Mouse (Mus musculus) lung, postnatal 0 days (tissue): ENCODE measurements around the gene Dock4. TPM values are rescaled to one million over a fixed set of nuclear protein-coding genes. Genes with fewer than 3 reads are reported as not detected.

ENCODE experiments used
- ATAC-seq: fragments of 200-750 bp; cut with Nextera tagmentation; 2 replicates; pipeline ENCODE4 v1.8.0; 2017; ENCODE audit warnings: moderate library complexity
- DNase-seq: peaks from one replicate; pipeline ENCODE4 v3.0.0-alpha.2; 2016; ENCODE audit warnings: low spot score
- H3K27ac ChIP-seq: fragments of 300-500 bp; sonication (generic); 2 replicates; pipeline ENCODE4 v1.5.1; 2014; ENCODE audit warnings: antibody characterized with exemption, mild to moderate bottlenecking, low read length, mixed read lengths
- H3K27me3 ChIP-seq: fragments of 300-500 bp; sonication (generic); replicated peaks from 2 replicates; pipeline ENCODE4 v1.6.1; 2014; ENCODE audit warnings: low read length, mixed read lengths; ENCODE audit not compliant: insufficient read depth
- H3K36me3 ChIP-seq: fragments of 300-500 bp; sonication (generic); 2 replicates; pipeline ENCODE4 v1.6.1; 2014; ENCODE audit warnings: low read length, mixed read lengths; ENCODE audit not compliant: insufficient read depth
- H3K4me1 ChIP-seq: fragments of 300-500 bp; sonication (generic); 2 replicates; pipeline ENCODE4 v1.6.1; 2014; ENCODE audit warnings: antibody characterized with exemption, low read depth, low read length, mixed read lengths; ENCODE audit not compliant: insufficient read depth
- H3K4me2 ChIP-seq: fragments of 300-500 bp; sonication (generic); replicated peaks from 2 replicates; pipeline ENCODE4 v1.6.1; 2014; ENCODE audit warnings: low read depth, mild to moderate bottlenecking, low read length, moderate library complexity, mixed read lengths
- H3K4me3 ChIP-seq: fragments of 300-500 bp; sonication (generic); 2 replicates; pipeline ENCODE4 v1.5.1; 2014; ENCODE audit warnings: low read depth, low read length
- H3K9ac ChIP-seq: fragments of 300-500 bp; sonication (generic); replicated peaks from 2 replicates; pipeline ENCODE4 v1.6.1; 2014; ENCODE audit warnings: low read depth, mild to moderate bottlenecking
- H3K9me3 ChIP-seq: fragments of 300-500 bp; sonication (generic); 2 replicates; pipeline ENCODE4 v1.6.1; 2016; ENCODE audit warnings: low read length, mixed read lengths
- CTCF ChIP-seq: IDR thresholded peaks from 2 replicates; pipeline ENCODE4 v1.5.1; 2016; ENCODE audit warnings: antibody characterized with exemption, mild to moderate bottlenecking
- EP300 ChIP-seq: IDR thresholded peaks from 2 replicates; pipeline ENCODE4 v1.6.1; 2016; ENCODE audit warnings: antibody characterized with exemption, mild to moderate bottlenecking, control low read depth
- whole genome bisulfite sequencing: fragments of 180-500 bp; shearing (Covaris S2); extraction: QIAGEN DNeasy Blood & Tissue Kit; methylation state at CpG from one replicate; pipeline ENCODE4 v1.1.7; 2014; 5-methylcytosine and 5-hydroxymethylcytosine counted together
- polyA plus RNA-seq: library from polyadenylated mRNA; unstranded; fragments of >200 nt; fragmentation: Nextera tagmentation; extraction: Ambion mirVana; gene quantifications from 2 replicates; pipeline ENCODE4 v1.2.1, GENCODE M21; 2015

Dock4 gene
- polyA plus RNA-seq, 1 experiment from 2014 or later: 18.5 TPM

DNA sequence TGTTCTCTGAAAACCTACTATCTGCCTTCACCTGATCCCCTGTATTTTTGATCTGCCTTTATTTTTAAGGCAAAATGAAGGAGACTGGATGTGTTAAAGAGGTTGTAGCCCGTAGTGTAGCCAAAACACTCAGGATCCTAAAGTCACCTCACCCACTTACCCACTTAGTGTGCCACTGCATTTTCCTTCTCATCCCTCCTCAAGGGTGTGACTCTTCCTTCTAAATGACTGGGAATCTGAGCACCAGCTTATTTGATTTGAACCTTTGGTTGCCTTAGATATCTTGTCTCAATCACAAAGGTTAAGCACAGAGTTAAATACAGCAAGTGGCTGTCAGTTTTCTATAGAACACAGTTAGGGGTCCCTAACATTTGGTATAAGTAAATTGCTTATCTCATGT lies 362.2 kb downstream of the Dock4 start:
- 91% methylated on average over 1 of the region's 1 CpGs for WGBS
- TF ChIP-seq CTCF (no peak), EP300 (no peak)
- no peak overlapping the region for H3K27ac ChIP-seq
- H3K27me3 ChIP-seq: no peaks in the 10 kb centered on the region
- no peak overlapping the region for H3K4me2 ChIP-seq
- no peak overlapping the region for H3K4me3 ChIP-seq
- no peak overlapping the region for H3K9ac ChIP-seq
- ATAC-seq (no peak), DNase-seq (no peak)
- 0 out of 2 replicates have a peak, but pooled peaks cover 4% of the 10 kb centered on the region for H3K4me1 ChIP-seq
- no peaks in the 10 kb centered on the region for H3K36me3 ChIP-seq
- no peaks in the 10 kb centered on the region for H3K9me3 ChIP-seq

DNA sequence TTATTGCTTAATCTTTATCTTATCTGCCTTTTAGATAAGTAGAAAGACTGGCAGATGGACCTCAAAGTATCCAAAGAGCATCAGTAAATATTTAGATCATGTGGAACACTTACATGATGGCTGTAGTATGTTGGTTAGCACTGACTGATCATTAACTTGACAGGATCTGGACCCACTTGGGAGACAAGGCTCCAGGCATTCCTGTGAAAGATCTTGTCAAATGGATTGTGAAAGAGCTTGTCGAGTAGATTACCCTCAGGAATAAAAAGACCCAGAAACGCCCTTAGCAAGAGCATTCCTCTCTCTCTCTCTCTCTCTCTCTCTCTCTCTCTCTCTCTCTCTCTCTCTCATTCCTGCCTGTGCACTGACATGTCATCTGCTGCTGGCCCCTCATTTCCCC lies 367.7 kb downstream of the Dock4 start:
- TF ChIP-seq CTCF (no peak), EP300 (no peak)
- Histone ChIP-seq H3K27ac (no peak overlapping the region), H3K4me1 (0 out of 2 replicates have a peak, but pooled peaks cover 4% of the 10 kb centered on the region), H3K27me3 (no peaks in the 10 kb centered on the region), H3K9ac (no peak overlapping the region), H3K36me3 (no peaks in the 10 kb centered on the region), H3K9me3 (no peaks in the 10 kb centered on the region), H3K4me3 (no peak overlapping the region), H3K4me2 (no peak overlapping the region)
- ATAC-seq (peak; percentile 63), DNase-seq (peak; percentile 73)
- 16% methylated on average over 2 of the region's 2 CpGs for WGBS

DNA sequence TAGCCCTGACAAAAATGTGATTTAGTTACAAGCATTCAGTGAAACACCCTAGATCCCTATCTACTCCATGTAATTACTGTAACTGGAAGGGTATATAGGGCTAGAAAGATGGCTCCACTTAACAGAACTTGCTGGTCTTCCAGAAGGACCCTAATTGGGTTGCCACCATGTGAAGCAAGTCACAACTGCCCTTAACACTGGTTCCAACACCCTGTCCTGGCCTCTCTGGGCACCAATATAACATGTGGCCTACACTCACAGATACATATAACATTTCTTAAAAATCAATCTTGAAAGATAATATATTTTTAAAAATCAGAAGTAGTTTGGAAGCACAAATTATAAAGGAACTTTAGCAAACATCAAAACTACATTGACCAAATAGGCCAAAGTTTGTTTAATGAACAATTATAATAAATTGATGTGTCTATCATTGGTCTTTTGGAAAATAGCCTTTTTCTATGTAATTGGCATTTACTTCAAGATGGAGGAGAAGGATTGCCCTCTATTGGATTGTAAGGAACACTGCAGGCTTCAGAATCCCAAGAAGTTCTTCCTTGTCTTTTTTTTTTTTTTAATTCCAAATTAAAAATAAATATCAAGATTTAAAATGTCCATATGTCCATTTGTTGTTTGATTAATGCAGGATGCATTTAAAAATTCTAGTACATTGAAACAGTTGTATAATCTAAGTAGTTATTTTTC lies 369.1 kb downstream of the Dock4 start:
- H3K4me1 ChIP-seq: 0 out of 2 replicates have a peak, but pooled peaks cover 4% of the 10 kb centered on the region
- no peak overlapping the region for H3K9ac ChIP-seq
- H3K9me3 ChIP-seq: no peaks in the 10 kb centered on the region
- no peak overlapping the region for H3K27ac ChIP-seq
- no peak overlapping the region for H3K4me3 ChIP-seq
- ATAC-seq (no peak), DNase-seq (peak; percentile 77)
- H3K27me3 ChIP-seq: no peaks in the 10 kb centered on the region
- TF ChIP-seq EP300 (no peak), CTCF (peak; percentile 65)
- H3K4me2 ChIP-seq: no peak overlapping the region
- no peaks in the 10 kb centered on the region for H3K36me3 ChIP-seq

DNA sequence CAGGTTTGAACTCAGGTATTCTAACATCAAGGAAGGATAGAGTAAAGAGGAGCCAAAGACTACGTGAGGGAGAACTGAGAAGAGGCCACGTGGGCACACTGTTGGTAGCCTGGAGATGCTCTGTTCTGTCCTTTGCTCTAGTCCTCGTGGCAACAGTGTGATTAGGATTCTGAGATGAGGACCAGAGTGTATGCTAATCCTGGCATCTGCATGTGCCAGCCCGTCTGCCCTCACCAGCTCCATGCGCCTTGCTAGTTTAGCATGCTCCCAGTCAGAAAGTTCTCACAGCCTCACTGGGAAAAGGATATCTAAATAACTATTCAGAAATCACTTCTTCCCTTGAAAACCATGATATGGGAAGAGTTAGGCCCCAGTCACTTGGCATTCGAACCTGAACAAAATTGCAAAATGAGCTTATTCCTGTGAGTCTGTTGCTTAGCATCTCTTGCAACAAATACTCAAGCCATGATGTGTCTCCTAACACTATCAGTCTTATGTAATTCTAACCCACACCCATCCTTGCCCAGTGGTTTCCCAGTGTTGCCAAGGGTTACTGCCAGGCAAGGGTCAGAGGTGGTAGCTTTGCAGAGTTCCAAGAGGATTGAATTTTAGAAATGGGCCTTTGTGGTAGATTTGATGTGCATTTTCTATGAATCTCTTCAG lies 372.4 kb downstream of the Dock4 start:
- Histone ChIP-seq H3K9ac (no peak overlapping the region), H3K4me1 (no peaks in the 10 kb centered on the region), H3K27ac (no peak overlapping the region), H3K27me3 (no peaks in the 10 kb centered on the region), H3K4me2 (no peak overlapping the region), H3K9me3 (no peaks in the 10 kb centered on the region), H3K4me3 (no peak overlapping the region), H3K36me3 (no peaks in the 10 kb centered on the region)
- 74% methylated on average over 6 of the region's 6 CpGs for WGBS
- DNase-seq: peak; percentile 65
- TF ChIP-seq CTCF: no peak
- peak; percentile 16; the same call in 1 of the 2 replicates for TF ChIP-seq EP300
- ATAC-seq: peak; percentile 55

DNA sequence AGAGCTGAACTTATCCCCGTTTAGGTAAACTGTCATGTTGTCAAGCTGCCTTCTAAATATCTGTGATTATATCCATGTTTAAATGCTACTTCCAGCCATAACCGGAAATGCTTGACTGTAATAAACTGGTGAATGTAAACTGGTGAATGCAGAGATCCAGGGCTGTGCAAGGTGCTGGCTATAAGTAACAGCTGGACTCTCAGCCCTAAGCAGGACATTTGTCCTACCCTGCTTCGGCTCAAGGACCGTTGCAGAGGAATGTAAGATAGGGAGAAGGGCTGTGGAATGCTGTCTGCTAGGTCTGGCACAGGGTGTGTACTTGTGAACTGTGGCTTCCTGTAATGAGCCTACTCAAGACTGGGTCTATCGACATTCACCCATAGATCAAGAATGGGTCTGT lies 377.9 kb downstream of the Dock4 start:
- 35% methylated on average over 5 of the region's 5 CpGs for WGBS
- Histone ChIP-seq H3K36me3 (no peaks in the 10 kb centered on the region), H3K27ac (peak overlapping the region; percentile 40; the same call in 1 of the 2 replicates), H3K9ac (no peak overlapping the region), H3K9me3 (no peaks in the 10 kb centered on the region), H3K4me1 (peaks cover 4% of the 10 kb centered on the region; the same call in 1 of the 2 replicates), H3K4me2 (no peak overlapping the region), H3K27me3 (no peaks in the 10 kb centered on the region), H3K4me3 (no peak overlapping the region)
- ATAC-seq (peak; percentile 18; the same call in 1 of the 2 replicates), DNase-seq (peak; percentile 36)
- TF ChIP-seq EP300: 0 out of 2 replicates have a peak, but pooled peaks have one; percentile 20
- TF ChIP-seq CTCF: no peak

DNA sequence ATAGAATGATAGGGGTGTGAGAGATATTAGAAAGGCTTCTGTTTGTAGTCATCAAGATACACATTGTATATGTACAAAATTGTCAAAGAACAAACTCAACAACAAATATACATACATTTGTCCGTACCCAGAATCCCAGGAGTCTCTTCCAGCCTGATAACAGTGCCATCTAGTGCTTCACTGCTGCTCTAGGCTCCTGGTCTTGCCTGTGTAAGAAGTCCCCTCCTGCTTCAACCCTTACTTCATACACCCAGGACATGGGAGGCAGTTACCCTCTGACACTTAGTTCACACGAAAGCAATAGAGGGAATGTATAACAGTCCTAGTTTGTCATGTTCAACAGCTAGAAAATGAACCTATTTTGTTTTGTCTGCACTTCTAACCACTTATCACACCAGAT lies 378.5 kb downstream of the Dock4 start:
- H3K9me3 ChIP-seq: no peaks in the 10 kb centered on the region
- no peak overlapping the region for H3K4me3 ChIP-seq
- DNase-seq (no peak), ATAC-seq (0 out of 2 replicates have a peak, but pooled peaks have one; percentile 10)
- peaks cover 4% of the 10 kb centered on the region; the same call in 1 of the 2 replicates for H3K4me1 ChIP-seq
- H3K9ac ChIP-seq: no peak overlapping the region
- no peak overlapping the region for H3K4me2 ChIP-seq
- WGBS: 69% methylated on average over 2 of the region's 2 CpGs
- no peaks in the 10 kb centered on the region for H3K27me3 ChIP-seq
- no peak overlapping the region for H3K27ac ChIP-seq
- TF ChIP-seq CTCF (peak; percentile 50), EP300 (no peak)
- no peaks in the 10 kb centered on the region for H3K36me3 ChIP-seq
